Mouse (Mus musculus) right cerebral cortex, postnatal 10 days (tissue): ENCODE data around the gene Gpr171.

Experiments used
- DNase-seq, 2 experiments: peaks; one replicate each; pipeline ENCODE4 v3.0.0; 2021; ENCODE audit warnings: low spot score in 2 of 2

Gene Gpr171

DNA sequence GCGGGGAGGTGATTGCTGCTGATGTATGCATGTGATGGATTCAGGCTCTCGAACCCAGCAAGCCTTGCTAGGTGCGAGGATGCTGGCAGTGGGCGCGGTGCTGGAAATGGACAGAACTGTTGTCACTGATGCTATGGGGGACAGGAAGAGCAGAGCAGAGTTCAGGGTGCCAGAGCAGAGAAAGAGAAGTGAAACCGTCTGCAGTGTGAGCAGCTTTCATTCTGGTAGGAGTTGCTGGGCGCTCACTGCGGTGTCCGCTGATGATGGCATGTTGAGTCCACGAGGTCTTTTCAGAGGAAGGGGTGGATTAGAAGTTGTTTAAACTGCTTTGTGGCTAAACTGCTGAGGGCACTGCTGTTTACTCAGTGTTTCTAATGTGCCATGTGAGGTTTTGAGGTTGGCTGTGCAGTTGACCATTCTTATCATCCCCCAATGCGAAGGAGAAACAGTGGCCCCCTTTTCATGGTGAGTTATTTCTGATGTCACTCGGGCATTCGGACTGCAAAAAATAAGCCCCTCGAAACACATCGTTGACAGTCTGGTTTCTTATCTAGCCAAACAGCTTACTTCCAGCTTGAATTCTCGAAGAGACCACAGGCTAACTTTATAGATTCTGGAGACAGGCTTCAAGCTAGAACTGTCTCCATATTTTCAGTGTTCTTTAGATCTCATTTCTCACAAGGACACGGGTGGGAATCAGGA lies 46.6 kb downstream of the Gpr171 start:
- no peak for DNase-seq
